Mouse (Mus musculus): ENCODE data around the gene Trpm6. TPM values are rescaled to one million over a fixed set of nuclear protein-coding genes. Genes with fewer than 3 reads are reported as not detected.

The Trpm6 gene
- polyA plus RNA-seq, 1 experiment from 2014 or later: 4.5 TPM

DNA sequence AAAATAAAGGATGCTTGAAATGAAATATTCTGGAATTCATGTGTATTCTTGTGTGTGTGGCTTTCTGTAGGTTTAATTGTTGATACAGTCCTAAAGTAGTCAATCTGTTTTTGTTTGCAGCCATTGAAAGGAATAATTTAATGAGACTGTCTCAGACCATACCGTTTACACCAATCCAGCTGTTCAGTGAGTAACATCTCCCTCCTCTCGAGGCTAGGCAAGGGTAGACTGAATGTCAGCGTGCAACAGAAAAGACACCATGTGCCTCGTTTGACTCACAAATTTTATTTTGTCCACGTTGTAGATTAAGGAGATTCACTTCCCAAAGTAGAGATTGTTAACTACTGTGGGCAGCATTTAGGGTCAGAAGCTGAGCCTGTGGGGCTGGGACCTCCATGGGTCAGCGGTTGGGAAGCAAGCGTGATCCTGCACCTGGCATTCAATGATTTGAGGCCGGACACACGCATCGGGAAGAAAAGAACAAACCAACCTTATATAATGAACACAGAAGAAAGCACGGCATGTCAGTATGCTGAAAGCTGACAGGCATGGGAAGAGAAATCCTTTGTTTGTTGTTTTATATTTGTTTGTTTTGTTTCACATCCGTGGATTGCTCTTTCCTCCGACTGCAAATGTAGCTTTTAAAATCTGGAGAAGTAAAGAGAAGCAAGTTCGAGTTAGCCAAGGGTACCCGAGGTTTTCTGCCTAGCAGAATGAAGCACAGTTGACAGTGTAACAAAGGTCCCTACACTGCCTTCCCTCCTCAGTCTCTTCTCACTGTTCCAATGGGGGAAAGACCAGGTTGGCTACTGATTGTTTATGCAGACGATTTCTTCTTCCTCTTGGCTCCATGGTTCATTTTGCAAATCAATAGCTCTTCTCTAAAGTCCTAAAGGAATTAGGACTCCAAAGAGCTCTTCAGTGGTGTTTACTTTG, 124.2 kb downstream of the Trpm6 start:
- no peaks in the 10 kb centered on the region for H3K27me3 ChIP-seq (replicated peaks; ENCODE audit: insufficient read depth, low read length)
- WGBS: 64% methylated on average over 16 of the region's 16 CpGs
- no peak overlapping the region for H3K27ac ChIP-seq (ENCODE audit: low read length)
- H3K36me3 ChIP-seq (ENCODE audit: insufficient read depth, low read length): no peaks in the 10 kb centered on the region
- ATAC-seq: no peak
- H3K9me3 ChIP-seq (ENCODE audit: low read length): no peaks in the 10 kb centered on the region
- no peak overlapping the region for H3K4me2 ChIP-seq (replicated peaks; ENCODE audit: low read depth, low read length)
- DNase-seq (ENCODE audit: low spot score): no peak
- no peak overlapping the region for H3K9ac ChIP-seq (replicated peaks; ENCODE audit: low read depth)
- TF ChIP-seq EP300 (IDR thresholded peaks at IDR 0.05) (no peak), CTCF (IDR thresholded peaks at IDR 0.05) (no peak)
- H3K4me1 ChIP-seq (ENCODE audit: insufficient read depth, low read depth, low read length): no peaks in the 10 kb centered on the region
- H3K4me3 ChIP-seq (ENCODE audit: low read depth, low read length): no peak overlapping the region

GRCm38 (mm10) chr19:18879264-18879663, 129.5 kb downstream of the Trpm6 start:
- Histone ChIP-seq H3K27ac (ENCODE audit: low read length) (no peak overlapping the region), H3K36me3 (ENCODE audit: insufficient read depth, low read length) (no peaks in the 10 kb centered on the region), H3K4me2 (replicated peaks; ENCODE audit: low read depth, low read length) (no peak overlapping the region), H3K9ac (replicated peaks; ENCODE audit: low read depth) (no peak overlapping the region), H3K9me3 (ENCODE audit: low read length) (no peaks in the 10 kb centered on the region), H3K4me3 (ENCODE audit: low read depth, low read length) (no peak overlapping the region), H3K27me3 (replicated peaks; ENCODE audit: insufficient read depth, low read length) (no peaks in the 10 kb centered on the region), H3K4me1 (ENCODE audit: insufficient read depth, low read depth, low read length) (no peaks in the 10 kb centered on the region)
- no peak for TF ChIP-seq EP300 (IDR thresholded peaks at IDR 0.05)
- TF ChIP-seq CTCF (IDR thresholded peaks at IDR 0.05): no peak
- ATAC-seq (no peak), DNase-seq (ENCODE audit: low spot score) (no peak)
- 60% methylated on average over 4 of the region's 4 CpGs for WGBS

- no peak for DNase-seq (ENCODE audit: low spot score)
- no peaks in the 10 kb centered on the region for H3K27me3 ChIP-seq (replicated peaks; ENCODE audit: insufficient read depth, low read length)
- no peaks in the 10 kb centered on the region for H3K9me3 ChIP-seq (ENCODE audit: low read length)
- no peak for ATAC-seq
- no peaks in the 10 kb centered on the region for H3K4me1 ChIP-seq (ENCODE audit: insufficient read depth, low read depth, low read length)
- 76% methylated on average over 5 of the region's 5 CpGs for WGBS
- H3K4me2 ChIP-seq (replicated peaks; ENCODE audit: low read depth, low read length): no peak overlapping the region
- no peak overlapping the region for H3K4me3 ChIP-seq (ENCODE audit: low read depth, low read length)
- H3K27ac ChIP-seq (ENCODE audit: low read length): no peak overlapping the region
- no peaks in the 10 kb centered on the region for H3K36me3 ChIP-seq (ENCODE audit: insufficient read depth, low read length)
- no peak for TF ChIP-seq CTCF (IDR thresholded peaks at IDR 0.05)
- no peak for TF ChIP-seq EP300 (IDR thresholded peaks at IDR 0.05)
- no peak overlapping the region for H3K9ac ChIP-seq (replicated peaks; ENCODE audit: low read depth)
Observed at GRCm38 (mm10) chr19:18881162-18881561, 131.4 kb downstream of the Trpm6 start.

GRCm38 (mm10) chr19:18887646-18888407, 138.0 kb downstream of the Trpm6 start:
- DNase-seq (ENCODE audit: low spot score) (no peak), ATAC-seq (no peak)
- Histone ChIP-seq H3K4me2 (replicated peaks; ENCODE audit: low read depth, low read length) (no peak overlapping the region), H3K9ac (replicated peaks; ENCODE audit: low read depth) (no peak overlapping the region), H3K4me3 (ENCODE audit: low read depth, low read length) (no peak overlapping the region), H3K27me3 (replicated peaks; ENCODE audit: insufficient read depth, low read length) (no peaks in the 10 kb centered on the region), H3K27ac (ENCODE audit: low read length) (no peak overlapping the region), H3K36me3 (ENCODE audit: insufficient read depth, low read length) (no peaks in the 10 kb centered on the region), H3K9me3 (ENCODE audit: low read length) (no peaks in the 10 kb centered on the region), H3K4me1 (ENCODE audit: insufficient read depth, low read depth, low read length) (no peaks in the 10 kb centered on the region)
- TF ChIP-seq CTCF (IDR thresholded peaks at IDR 0.05) (no peak), EP300 (IDR thresholded peaks at IDR 0.05) (no peak)
- 48% methylated on average over 11 of the region's 11 CpGs for WGBS

- no peak for ATAC-seq
- Histone ChIP-seq H3K9me3 (ENCODE audit: low read length) (no peaks in the 10 kb centered on the region), H3K9ac (replicated peaks; ENCODE audit: low read depth) (no peak overlapping the region), H3K4me3 (ENCODE audit: low read depth, low read length) (no peak overlapping the region), H3K4me2 (replicated peaks; ENCODE audit: low read depth, low read length) (no peak overlapping the region; the same call in 1 of the 2 replicates), H3K27ac (ENCODE audit: low read length) (no peak overlapping the region), H3K27me3 (replicated peaks; ENCODE audit: insufficient read depth, low read length) (no peaks in the 10 kb centered on the region), H3K4me1 (ENCODE audit: insufficient read depth, low read depth, low read length) (no peaks in the 10 kb centered on the region), H3K36me3 (ENCODE audit: insufficient read depth, low read length) (no peaks in the 10 kb centered on the region)
- TF ChIP-seq CTCF (IDR thresholded peaks at IDR 0.05) (no peak), EP300 (IDR thresholded peaks at IDR 0.05) (no peak)
- DNase-seq (ENCODE audit: low spot score): no peak
- 39% methylated on average over 13 of the region's 13 CpGs for WGBS
Observed at GRCm38 (mm10) chr19:18888491-18889116, 138.8 kb downstream of the Trpm6 start.

- DNase-seq (ENCODE audit: low spot score): no peak
- TF ChIP-seq CTCF (IDR thresholded peaks at IDR 0.05): no peak
- no peak for TF ChIP-seq EP300 (IDR thresholded peaks at IDR 0.05)
- no peaks in the 10 kb centered on the region for H3K27me3 ChIP-seq (replicated peaks; ENCODE audit: insufficient read depth, low read length)
- no peak overlapping the region for H3K9ac ChIP-seq (replicated peaks; ENCODE audit: low read depth)
- peak overlapping the region; percentile 28; the same call in 1 of the 2 replicates for H3K4me2 ChIP-seq (replicated peaks; ENCODE audit: low read depth, low read length)
- H3K9me3 ChIP-seq (ENCODE audit: low read length): no peaks in the 10 kb centered on the region
- H3K36me3 ChIP-seq (ENCODE audit: insufficient read depth, low read length): no peaks in the 10 kb centered on the region
- 17% methylated on average over 11 of the region's 11 CpGs for WGBS
- no peaks in the 10 kb centered on the region for H3K4me1 ChIP-seq (ENCODE audit: insufficient read depth, low read depth, low read length)
- ATAC-seq: no peak
- no peak overlapping the region for H3K4me3 ChIP-seq (ENCODE audit: low read depth, low read length)
- H3K27ac ChIP-seq (ENCODE audit: low read length): no peak overlapping the region
Observed at GRCm38 (mm10) chr19:18889117-18889627, 139.4 kb downstream of the Trpm6 start.

Measured in lung, postnatal 0 days (tissue).